In the genomic region with DNA sequence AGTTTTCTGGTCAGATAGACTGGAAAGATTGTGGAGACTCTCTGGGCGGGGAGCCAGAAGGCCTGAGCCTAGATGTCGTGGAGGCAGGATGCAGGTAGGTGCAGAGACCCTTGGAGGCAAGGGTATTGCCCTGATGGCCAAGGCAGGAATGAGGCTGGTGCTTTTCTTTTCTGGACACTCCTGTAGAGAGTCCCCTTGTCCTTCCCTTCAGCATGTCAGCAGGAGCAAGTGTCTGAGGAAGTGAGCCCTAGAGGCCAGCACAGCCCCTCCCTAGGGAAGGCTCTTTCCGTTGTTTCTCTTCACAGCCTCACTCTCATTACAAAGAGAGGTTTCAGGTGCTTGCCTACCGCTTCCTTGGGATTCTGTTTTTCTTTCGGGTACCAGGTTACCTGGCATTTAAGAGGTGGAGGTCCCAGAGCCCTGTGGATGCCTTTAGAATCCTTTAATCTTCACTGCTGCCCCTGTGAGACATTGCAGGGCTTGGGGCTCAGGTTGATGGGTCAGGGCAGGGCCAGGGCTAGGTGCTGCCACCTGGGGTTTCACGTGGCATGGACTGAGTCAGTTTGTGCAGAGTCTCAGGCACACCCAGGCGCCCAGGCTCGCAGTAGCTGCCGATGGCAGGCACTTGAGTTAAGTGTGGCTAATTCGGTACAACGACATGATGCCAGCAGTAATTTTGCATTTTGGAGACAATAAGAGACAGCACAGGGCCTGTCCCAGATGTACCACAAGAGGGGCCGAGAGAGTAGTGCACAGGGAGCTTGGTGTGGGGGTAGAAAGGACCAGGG, we compare ENCODE assay signal across 10 mouse cellular contexts. TPM values are rescaled to one million over a fixed set of nuclear protein-coding genes. Genes with fewer than 3 reads are reported as not detected.
DNase-seq lines count a peak whose midpoint lies in the region; ATAC-seq and TF ChIP-seq lines count a peak whose summit lies in the region.
"Had no signal": no experiment of that assay in that cellular context is flagged by ENCODE, and none has a peak within 500 bp of the region (broad histone marks: within the 10 kb centered on the region; RNA-seq: fewer than 3 reads in every experiment).

No protein-coding gene starts in this region.

- H3K4me1 ChIP-seq in kidney, adult 2 months (ENCODE audit: control insufficient read depth, insufficient read depth, low read length), result peaks cover 5% of the 10 kb centered on the region; the same call in 1 of the 2 replicates
- H3K4me1 ChIP-seq in midbrain, embryonic 11.5 days (ENCODE audit: control insufficient read depth, insufficient read depth, low read length), result no peaks in the 10 kb centered on the region
- no peaks in the 10 kb centered on the region for H3K4me1 ChIP-seq in midbrain, postnatal 0 days (ENCODE audit: insufficient read depth, low read length)
- peaks cover 28% of the 10 kb centered on the region for H3K4me1 ChIP-seq in heart, embryonic 12.5 days (replicated peaks)
- H3K4me1 ChIP-seq: midbrain, embryonic 12.5 days had no signal

- peak; percentile 41 for DNase-seq in kidney, adult 2 months
- no peak for DNase-seq in kidney, adult 11 months
- DNase-seq in midbrain, embryonic 11.5 days (ENCODE audit: low spot score, missing footprints), result peak; percentile 54
- DNase-seq in midbrain, postnatal 0 days (ENCODE audit: low spot score), result no peak
- DNase-seq in frontal cortex, postnatal 36 days (ENCODE audit: low spot score in 2 of 2), result no peak
- no peak for DNase-seq in retina, embryonic 14.5 days (ENCODE audit: low spot score)
- DNase-seq: cerebellum, adult 11 months; gastrocnemius, postnatal 36 days had no signal

- no peaks in the 10 kb centered on the region for H3K9me3 ChIP-seq in midbrain, embryonic 11.5 days (ENCODE audit: control insufficient read depth, low read length)
- H3K9me3 ChIP-seq in midbrain, postnatal 0 days (ENCODE audit: low read length), result no peaks in the 10 kb centered on the region
- no peaks in the 10 kb centered on the region for H3K9me3 ChIP-seq in heart, embryonic 12.5 days (replicated peaks)
- H3K9me3 ChIP-seq: midbrain, embryonic 12.5 days had no signal

- no peak for TF ChIP-seq CTCF in kidney, adult 2 months (conservative IDR thresholded peaks at IDR 0.05; ENCODE audit: insufficient read depth, insufficient read length, low read depth, low read length)
- TF ChIP-seq CTCF in midbrain, postnatal 0 days (IDR thresholded peaks at IDR 0.05), result no peak

- H3K4me3 ChIP-seq in kidney, adult 2 months (ENCODE audit: insufficient read depth, low read depth, low read length), result no peak overlapping the region
- no peak overlapping the region for H3K4me3 ChIP-seq in midbrain, embryonic 11.5 days (ENCODE audit: low read depth, low read length)
- no peak overlapping the region for H3K4me3 ChIP-seq in midbrain, postnatal 0 days (ENCODE audit: low read depth, low read length)
- no peak overlapping the region for H3K4me3 ChIP-seq in heart, embryonic 12.5 days
- H3K4me3 ChIP-seq: midbrain, embryonic 12.5 days had no signal

- no peak overlapping the region for H3K27ac ChIP-seq in kidney, adult 2 months (ENCODE audit: insufficient read depth, low read depth, low read length)
- no peak overlapping the region for H3K27ac ChIP-seq in midbrain, embryonic 11.5 days (ENCODE audit: low read depth, low read length)
- no peak overlapping the region for H3K27ac ChIP-seq in midbrain, postnatal 0 days (ENCODE audit: low read depth, low read length)
- H3K27ac ChIP-seq in heart, embryonic 12.5 days (ENCODE audit: poor library complexity, severe bottlenecking), result no peak overlapping the region
- H3K27ac ChIP-seq: midbrain, embryonic 12.5 days had no signal

- H3K9ac ChIP-seq in midbrain, embryonic 11.5 days (ENCODE audit: low read length), result no peak overlapping the region
- no peak overlapping the region for H3K9ac ChIP-seq in midbrain, postnatal 0 days (replicated peaks; ENCODE audit: low read length, poor library complexity, severe bottlenecking)
- no peak overlapping the region for H3K9ac ChIP-seq in heart, embryonic 12.5 days
- H3K9ac ChIP-seq: midbrain, embryonic 12.5 days had no signal

- H3K36me3 ChIP-seq in kidney, adult 2 months (ENCODE audit: control insufficient read depth, insufficient read depth, low read length), result no peaks in the 10 kb centered on the region
- no peaks in the 10 kb centered on the region for H3K36me3 ChIP-seq in midbrain, embryonic 11.5 days (ENCODE audit: control insufficient read depth, insufficient read depth, low read length)
- H3K36me3 ChIP-seq in midbrain, postnatal 0 days (ENCODE audit: insufficient read depth, low read length), result no peaks in the 10 kb centered on the region
- no peaks in the 10 kb centered on the region for H3K36me3 ChIP-seq in heart, embryonic 12.5 days
- H3K36me3 ChIP-seq: midbrain, embryonic 12.5 days had no signal

- no peak for ATAC-seq in midbrain, embryonic 11.5 days (ENCODE audit: low FRiP score)
- ATAC-seq in midbrain, postnatal 0 days (ENCODE audit: low FRiP score), result no peak
- peak; percentile 58; the same call in 1 of the 2 replicates for ATAC-seq in heart, embryonic 12.5 days (ENCODE audit: insufficient number of reproducible peaks, low FRiP score)

- H3K4me2 ChIP-seq in midbrain, embryonic 11.5 days, result no peak overlapping the region
- no peak overlapping the region for H3K4me2 ChIP-seq in midbrain, postnatal 0 days (ENCODE audit: low read depth, low read length, poor library complexity, severe bottlenecking)
- 0 out of 2 replicates have a peak overlapping the region, but pooled peaks have one; percentile 8 for H3K4me2 ChIP-seq in heart, embryonic 12.5 days
- H3K4me2 ChIP-seq: midbrain, embryonic 12.5 days had no signal

- TF ChIP-seq POLR2A in kidney, adult 2 months (IDR thresholded peaks at IDR 0.05; ENCODE audit: low read depth, low read length), result no peak

- WGBS in kidney, adult 2 months, result 78% methylated on average over 12 of the region's 12 CpGs
- WGBS in midbrain, embryonic 11.5 days, result 69% methylated on average over 12 of the region's 12 CpGs
- WGBS in midbrain, postnatal 0 days, result 63% methylated on average over 12 of the region's 12 CpGs
- 41% methylated on average over 12 of the region's 12 CpGs for WGBS in heart, embryonic 12.5 days

- H3K27me3 ChIP-seq in kidney, adult 2 months (replicated peaks; ENCODE audit: control insufficient read depth, insufficient read depth, low read length), result no peaks in the 10 kb centered on the region
- H3K27me3 ChIP-seq in midbrain, embryonic 11.5 days (ENCODE audit: control insufficient read depth, insufficient read depth, low read length), result no peaks in the 10 kb centered on the region
- no peaks in the 10 kb centered on the region for H3K27me3 ChIP-seq in midbrain, postnatal 0 days (ENCODE audit: insufficient read depth, low read length)
- peaks cover 46% of the 10 kb centered on the region for H3K27me3 ChIP-seq in heart, embryonic 12.5 days (replicated peaks)

RNA-seq across cellular contexts. Expression of gene Wdr5, which starts 50.6 kb away (rescaled TPM):
- 28.7 and 29.7 TPM in 2 replicates for polyA plus RNA-seq in kidney, adult 2 months (2012; rRNA removed)
- 63.5 and 69.1 TPM in 2 replicates for polyA plus RNA-seq in midbrain, embryonic 11.5 days (2014; fragmentation: Nextera tagmentation; extraction: Ambion mirVana)
- 48.9 and 50.1 TPM in 2 replicates for total RNA-seq in midbrain, postnatal 0 days (2014; rRNA removed)
- polyA plus RNA-seq in midbrain, postnatal 0 days (2015; fragmentation: Nextera tagmentation; extraction: Ambion mirVana), result 34.5 and 35.4 TPM in 2 replicates
- polyA plus RNA-seq in heart, embryonic 12.5 days (2016; fragmentation: Nextera tagmentation; extraction: Ambion mirVana), result 33.7 and 36.1 TPM in 2 replicates

RNA-seq across cellular contexts. Expression of gene Brd3, which starts 58.0 kb away (rescaled TPM):
- polyA plus RNA-seq in kidney, adult 2 months (2012; rRNA removed), result 16.4 and 16.7 TPM in 2 replicates
- polyA plus RNA-seq in midbrain, embryonic 11.5 days (2014; fragmentation: Nextera tagmentation; extraction: Ambion mirVana), result 168 and 189 TPM in 2 replicates
- total RNA-seq in midbrain, postnatal 0 days (2014; rRNA removed), result 43.8 and 54.7 TPM in 2 replicates
- polyA plus RNA-seq in midbrain, postnatal 0 days (2015; fragmentation: Nextera tagmentation; extraction: Ambion mirVana), result 124 TPM in 2 replicates
- 80.9 and 87.1 TPM in 2 replicates for polyA plus RNA-seq in heart, embryonic 12.5 days (2016; fragmentation: Nextera tagmentation; extraction: Ambion mirVana)

Comparison
In these comparisons a context has a peak if more than half of its experiments do, and no peak if none do; other contexts are left out.
1. DNase-seq: peak in kidney, adult 2 months (single experiment) and midbrain, embryonic 11.5 days (single experiment); none in kidney, adult 11 months (single experiment), midbrain, postnatal 0 days (single experiment), frontal cortex, postnatal 36 days (0 of 2) and retina, embryonic 14.5 days (single experiment).